Mouse (Mus musculus) T-helper 17 cell (primary cell): ENCODE results near the gene Tiam1.

Experiments
- in situ Hi-C, 2 experiments: fragments of 300-600 bp; cut with MboI, MseI; formaldehyde crosslinking; loops; 1 replicate in 1 of 2; 2 replicates in 1 of 2; pipeline ENCODE4 v1.15.1; 2025; ENCODE audit warnings: high pct_unique_total_duplicates in 2 of 2

Tiam1 gene

GRCm38 (mm10) chr16:89816506-89817172 lies 326.9 kb downstream of the Tiam1 start:
- in situ Hi-C loops = no loop called here

DNA sequence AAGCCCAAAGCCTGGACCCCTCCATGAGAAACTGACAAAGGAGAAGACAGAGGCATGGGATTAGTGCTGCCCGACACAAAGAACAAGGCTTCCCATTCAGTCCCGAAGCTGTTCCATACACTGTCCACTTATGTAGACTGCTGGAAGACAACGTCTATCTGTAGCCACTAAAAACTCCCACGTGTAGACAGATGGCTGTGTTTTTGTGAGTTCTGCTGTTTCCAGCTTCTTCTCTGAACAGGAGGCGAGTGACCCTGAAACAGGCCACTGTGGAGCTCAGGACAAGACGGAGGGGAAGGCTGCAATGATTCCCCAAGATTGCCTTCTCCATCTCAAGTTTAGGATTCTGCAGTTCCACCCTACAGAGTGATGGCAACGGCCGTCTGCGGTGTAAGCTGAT lies 330.0 kb downstream of the Tiam1 start:
- in situ Hi-C loops = no loop called here

GRCm38 (mm10) chr16:89812891-89813290 lies 330.7 kb downstream of the Tiam1 start:
- in situ Hi-C loops = no loop called here

DNA sequence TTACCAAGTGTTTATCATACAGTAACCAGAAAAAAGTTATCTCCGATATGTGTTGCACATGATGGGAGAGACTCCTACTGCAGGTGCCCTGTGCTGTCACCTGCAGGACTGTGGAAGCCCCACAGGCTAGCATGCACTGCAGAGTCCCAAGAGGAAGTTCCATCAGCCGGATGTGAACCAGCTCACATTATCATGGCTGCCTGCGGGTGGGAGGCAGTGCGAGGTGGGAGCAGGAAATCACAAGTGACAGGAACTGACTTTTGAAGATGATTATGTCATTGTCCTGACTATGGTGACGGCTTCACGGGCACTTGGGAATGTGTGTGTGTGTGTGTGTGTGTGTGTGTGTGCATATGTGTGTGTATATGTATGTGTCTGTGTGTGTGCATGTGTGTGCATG lies 333.2 kb downstream of the Tiam1 start:
- in situ Hi-C loops = no loop called here

DNA sequence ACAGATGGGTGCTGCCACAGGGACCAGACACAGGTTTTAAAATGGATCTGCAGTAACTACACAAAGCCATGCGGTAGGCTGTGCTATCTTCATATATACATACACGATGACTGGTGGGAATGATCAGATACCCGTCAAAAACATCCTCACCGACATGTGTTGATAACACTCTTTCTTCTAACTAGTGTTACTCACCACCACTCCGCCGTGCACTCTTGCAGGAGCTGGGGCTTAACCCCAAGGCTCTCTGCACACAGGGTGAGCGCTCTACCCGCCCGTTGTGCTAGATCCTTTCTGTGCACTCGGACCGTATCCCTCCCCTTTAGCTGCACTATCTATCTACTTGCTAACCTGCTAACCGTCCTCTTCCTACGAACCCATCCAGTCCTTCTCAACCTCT lies 335.4 kb downstream of the Tiam1 start:
- in situ Hi-C loops = no loop called here

GRCm38 (mm10) chr16:89805946-89806345 lies 337.6 kb downstream of the Tiam1 start:
- in situ Hi-C loops = no loop called here

- in situ Hi-C loops = no loop called here
Observed at GRCm38 (mm10) chr16:89805210-89805609, 338.4 kb downstream of the Tiam1 start.

GRCm38 (mm10) chr16:89801493-89801892 lies 342.1 kb downstream of the Tiam1 start:
- in situ Hi-C loops = no loop called here

DNA sequence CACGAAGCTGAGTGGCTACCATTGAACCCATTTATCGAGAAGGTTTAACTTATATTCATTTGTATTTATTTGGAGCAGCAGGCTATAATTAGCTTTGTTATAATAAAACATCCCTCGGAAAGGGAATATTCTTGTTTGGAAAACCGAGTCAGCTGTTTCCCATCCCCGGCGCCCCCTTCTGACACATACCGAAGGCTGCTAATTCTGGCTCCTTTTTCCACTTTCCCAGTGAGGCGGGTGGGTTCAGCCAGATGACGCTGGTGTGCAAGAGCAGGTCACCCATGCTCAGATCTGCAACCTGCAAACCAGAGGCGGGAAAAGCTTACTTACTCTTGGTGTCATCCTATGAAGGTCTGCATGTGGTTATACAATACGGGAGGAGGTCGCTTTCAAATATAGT lies 343.8 kb downstream of the Tiam1 start:
- in situ Hi-C loops = no loop called here

DNA sequence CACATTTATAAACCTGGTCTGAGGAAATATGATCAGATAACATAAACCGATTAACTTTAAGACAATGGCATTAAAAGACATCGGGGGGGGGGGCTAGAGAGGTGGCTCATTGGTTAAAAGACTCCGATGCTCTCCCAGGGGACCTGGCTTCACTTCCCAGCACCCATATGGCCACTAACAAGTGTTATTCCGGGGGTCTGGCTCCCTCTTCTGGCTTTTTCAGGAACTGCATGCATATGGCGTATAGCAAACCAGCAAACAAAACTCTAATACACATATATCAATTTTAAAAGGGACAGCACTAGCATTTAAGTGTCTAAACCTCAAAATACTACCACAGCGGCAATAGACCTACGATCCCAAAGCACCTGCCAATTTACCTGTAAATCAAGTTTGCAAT lies 347.0 kb downstream of the Tiam1 start:
- in situ Hi-C loops = no loop called here

DNA sequence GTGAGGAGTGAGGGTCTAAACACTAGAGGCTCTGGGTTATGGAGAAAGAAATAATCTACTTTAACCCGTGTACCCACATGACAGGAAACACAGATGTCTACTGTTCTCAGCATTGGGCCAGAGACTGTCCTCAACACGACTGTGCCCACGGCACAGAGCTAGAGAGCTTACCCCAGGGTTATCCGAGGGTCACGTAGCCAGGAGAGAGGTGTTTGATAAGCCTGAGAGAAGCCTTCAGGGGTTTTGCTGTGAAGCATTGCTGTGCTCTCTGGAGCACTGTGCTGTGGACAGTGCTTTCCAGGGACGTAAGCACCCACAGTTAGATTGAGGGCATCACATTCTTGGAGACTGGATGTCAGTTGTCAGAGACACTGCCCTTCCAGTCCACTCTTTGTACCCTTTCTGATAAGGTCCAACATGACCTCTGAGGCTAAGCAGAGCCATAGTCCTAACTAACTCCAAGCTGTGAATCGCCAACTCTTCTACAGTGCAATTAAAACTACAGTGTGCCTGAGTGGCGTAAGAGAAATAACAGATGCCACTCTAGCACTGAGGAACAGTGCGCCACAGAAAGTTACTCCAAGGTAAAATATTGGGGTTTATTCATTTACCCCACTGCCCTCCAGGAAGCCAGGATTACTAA lies 353.7 kb downstream of the Tiam1 start:
- in situ Hi-C loops = no loop called here

DNA sequence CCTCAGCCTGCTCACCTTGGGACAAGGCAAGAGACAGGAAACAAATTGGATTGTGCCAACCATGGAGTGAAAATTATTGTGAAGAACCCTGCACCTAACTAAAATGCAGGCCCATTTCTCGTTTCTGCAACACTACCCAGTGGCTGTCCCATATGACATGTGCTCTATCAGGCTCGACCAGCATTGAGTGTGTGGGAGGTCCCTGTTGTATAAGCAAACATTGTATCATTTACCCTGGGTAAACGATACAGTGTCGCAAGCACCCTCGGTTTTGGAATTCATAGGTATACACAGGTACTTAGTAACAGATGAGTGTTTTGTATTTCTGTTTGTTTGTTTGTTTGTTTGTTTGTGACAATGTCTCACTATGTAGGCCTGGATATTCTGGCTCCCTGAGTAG lies 357.8 kb downstream of the Tiam1 start:
- in situ Hi-C loops = no loop called here

GRCm38 (mm10) chr16:89779705-89780104 lies 363.9 kb downstream of the Tiam1 start:
- in situ Hi-C loops = loop anchor here in 1 of 2 experiments (10.0 kb wide), 1 partner anchor 45 kb away; no protein-coding TSS in a partner anchor

GRCm38 (mm10) chr16:89777450-89777849 lies 366.1 kb downstream of the Tiam1 start:
- in situ Hi-C loops = loop anchor here in 1 of 2 experiments (10.0 kb wide), 1 partner anchor 47 kb away; no protein-coding TSS in a partner anchor

DNA sequence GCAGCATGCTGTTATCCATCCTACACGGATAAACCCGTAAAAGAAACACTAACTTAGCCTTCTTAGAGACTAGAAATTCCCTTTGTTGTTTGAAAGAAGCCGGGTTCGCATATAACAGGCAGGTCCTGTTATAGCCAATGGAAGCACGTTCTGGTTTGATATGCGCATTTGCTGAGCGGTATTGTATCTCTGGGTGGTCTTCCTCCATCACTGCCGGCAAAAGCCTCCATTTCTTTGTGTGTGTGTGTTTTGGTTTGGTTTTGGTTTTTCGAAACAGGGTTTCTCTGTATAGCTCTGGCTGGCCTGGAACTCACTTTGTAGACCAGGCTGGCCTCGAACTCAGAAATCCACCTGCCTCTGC lies 369.0 kb downstream of the Tiam1 start:
- in situ Hi-C loops = loop anchor here (5.0 to 10.0 kb wide), 5 partner anchors 50 to 413 kb away; no protein-coding TSS in a partner anchor

DNA sequence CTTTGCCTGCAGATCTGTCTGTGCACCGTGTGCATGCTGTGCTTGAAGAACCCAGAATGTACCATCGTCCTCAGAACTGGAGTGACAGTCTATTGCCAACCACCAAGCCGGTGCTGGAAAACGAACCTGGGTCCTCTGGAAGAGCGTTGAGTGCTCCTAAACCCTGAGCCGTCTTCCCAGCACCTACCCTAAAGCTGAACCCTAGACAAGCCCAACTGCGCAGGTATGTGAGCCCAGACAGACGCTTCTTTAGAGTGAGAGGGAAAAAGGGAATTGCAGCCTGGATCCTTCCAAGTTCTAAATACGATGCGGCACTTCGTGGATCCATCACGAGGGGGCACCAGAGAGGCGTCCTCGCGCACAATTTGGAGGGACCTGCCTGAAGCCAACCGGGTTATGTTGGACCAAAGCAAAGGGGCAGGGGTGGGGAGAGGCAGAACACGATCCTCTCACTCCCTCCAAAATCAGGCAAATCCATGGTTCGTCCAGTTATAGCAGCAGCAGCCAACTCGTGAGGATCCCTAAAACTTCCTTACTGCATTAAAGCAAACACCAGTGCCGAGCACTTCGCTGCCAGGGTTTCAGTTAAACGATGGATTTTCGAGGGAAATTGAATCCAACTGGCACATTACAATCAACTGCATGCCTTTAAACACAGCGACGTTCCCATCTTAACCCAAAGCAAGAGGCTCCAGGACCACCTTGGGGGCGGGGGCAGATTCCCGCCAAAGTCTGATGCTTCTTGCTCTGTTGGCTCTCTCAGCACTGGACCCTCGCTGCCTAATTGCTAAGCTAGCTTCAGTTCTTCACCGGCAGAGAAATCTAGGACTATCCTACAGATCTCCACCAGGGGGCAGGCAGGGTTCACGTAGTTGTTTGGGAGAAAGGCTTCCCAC lies 369.7 kb downstream of the Tiam1 start:
- in situ Hi-C loops = loop anchor here (5.0 to 10.0 kb wide), 5 partner anchors 51 to 413 kb away; no protein-coding TSS in a partner anchor

DNA sequence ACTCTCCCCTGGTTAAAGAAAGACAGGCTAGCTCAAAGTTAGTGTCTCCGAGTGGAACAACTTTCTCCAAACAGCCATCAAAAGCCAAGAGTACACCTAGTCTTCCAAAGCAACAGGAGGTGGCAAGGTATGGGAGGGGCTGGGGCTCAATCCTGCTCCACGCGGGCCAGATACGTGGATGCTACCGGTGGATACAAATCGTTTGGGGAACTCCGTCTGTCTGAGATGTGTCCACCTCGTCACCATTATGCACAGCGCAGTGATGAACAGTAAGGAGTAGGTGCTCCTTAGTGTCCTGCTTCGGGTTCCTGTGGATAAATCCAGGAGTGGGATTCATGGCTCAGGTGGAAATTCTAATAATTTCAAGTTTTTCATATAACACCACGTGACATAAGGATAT lies 377.6 kb downstream of the Tiam1 start:
- in situ Hi-C loops = loop anchor here (5.0 to 10.0 kb wide), 2 partner anchors 261 to 1921 kb away; no protein-coding TSS in a partner anchor

DNA sequence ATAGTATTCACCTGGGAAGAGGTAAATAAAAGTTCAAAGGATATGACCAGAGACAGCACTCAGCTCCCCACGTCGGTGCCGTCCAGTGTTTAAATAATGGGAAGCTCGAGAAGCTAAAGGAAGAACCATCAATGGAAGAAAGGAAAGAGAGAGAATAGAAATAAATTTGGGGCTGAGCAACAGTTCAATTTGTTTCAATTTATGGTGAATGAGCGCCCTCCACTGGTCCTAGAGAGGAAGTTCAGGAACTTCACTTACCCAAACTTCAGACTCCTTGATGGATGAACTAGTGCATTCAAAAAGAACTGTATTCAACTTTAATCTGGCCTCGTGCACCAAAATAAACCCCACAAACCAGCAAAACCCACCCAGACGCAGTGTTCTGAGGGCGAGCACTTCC lies 378.1 kb downstream of the Tiam1 start:
- in situ Hi-C loops = loop anchor here (5.0 to 10.0 kb wide), 2 partner anchors 262 to 1921 kb away; no protein-coding TSS in a partner anchor

- in situ Hi-C loops = loop anchor here in 1 of 2 experiments (10.0 kb wide), 1 partner anchor 1919 kb away; no protein-coding TSS in a partner anchor
Observed at GRCm38 (mm10) chr16:89763812-89764211, 379.8 kb downstream of the Tiam1 start.

DNA sequence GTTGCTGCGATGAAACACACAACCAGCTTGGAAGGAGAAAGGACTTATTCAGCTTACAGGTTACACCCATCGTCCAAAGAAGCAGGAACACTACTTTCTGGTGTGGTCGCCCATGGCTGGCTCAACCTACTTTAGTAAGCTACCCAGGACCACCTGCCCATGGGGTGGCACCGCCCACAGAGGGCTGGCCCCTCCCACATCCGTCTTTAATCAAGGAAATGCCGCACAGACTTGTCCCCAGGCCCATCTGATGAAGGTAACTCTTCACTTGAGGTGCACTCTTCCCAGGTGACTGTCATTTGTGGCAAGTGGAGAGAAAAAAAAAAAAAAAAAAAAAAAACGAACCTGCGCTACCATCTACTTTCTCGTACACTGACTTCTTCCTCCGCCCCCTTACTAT lies 381.0 kb downstream of the Tiam1 start:
- in situ Hi-C loops = loop anchor here in 1 of 2 experiments (10.0 kb wide), 1 partner anchor 1918 kb away; no protein-coding TSS in a partner anchor

- in situ Hi-C loops = loop anchor here in 1 of 2 experiments (10.0 kb wide), 1 partner anchor 1917 kb away; no protein-coding TSS in a partner anchor
Observed at GRCm38 (mm10) chr16:89762096-89762495, 381.5 kb downstream of the Tiam1 start.

- in situ Hi-C loops = no loop called here
Observed at GRCm38 (mm10) chr16:89757384-89757783, 386.2 kb downstream of the Tiam1 start.
